Mouse (Mus musculus): ENCODE data around the gene Ostn. TPM values are rescaled to one million over a fixed set of nuclear protein-coding genes. Genes with fewer than 3 reads are reported as not detected.

Ostn gene
- polyA plus RNA-seq, 1 experiment from 2014 or later, result not detected

GRCm38 (mm10) chr16:27354464-27354863, 47.2 kb downstream of the Ostn start:
- Histone ChIP-seq H3K36me3 (no peaks in the 10 kb centered on the region), H3K9me3 (no peaks in the 10 kb centered on the region), H3K4me1 (replicated peaks) (no peaks in the 10 kb centered on the region), H3K4me3 (replicated peaks) (no peak overlapping the region), H3K4me2 (no peak overlapping the region), H3K27ac (no peak overlapping the region), H3K27me3 (no peaks in the 10 kb centered on the region), H3K9ac (replicated peaks) (no peak overlapping the region)
- WGBS, result 88% methylated on average over 2 of the region's 2 CpGs
- no peak for ATAC-seq (ENCODE audit: insufficient number of reproducible peaks, insufficient read depth, low FRiP score, low TSS enrichment, low read depth)

GRCm38 (mm10) chr16:27360059-27360458, 52.8 kb downstream of the Ostn start:
- H3K27me3 ChIP-seq, result no peaks in the 10 kb centered on the region
- no peaks in the 10 kb centered on the region for H3K4me1 ChIP-seq (replicated peaks)
- H3K9me3 ChIP-seq, result no peaks in the 10 kb centered on the region
- no peak for ATAC-seq (ENCODE audit: insufficient number of reproducible peaks, insufficient read depth, low FRiP score, low TSS enrichment, low read depth)
- no peak overlapping the region for H3K9ac ChIP-seq (replicated peaks)
- no peak overlapping the region for H3K4me3 ChIP-seq (replicated peaks)
- H3K27ac ChIP-seq, result no peak overlapping the region
- H3K4me2 ChIP-seq, result no peak overlapping the region
- WGBS, result 98% methylated on average over 1 of the region's 1 CpGs
- H3K36me3 ChIP-seq, result no peaks in the 10 kb centered on the region

- 42% methylated on average over 8 of the region's 8 CpGs for WGBS
Observed at GRCm38 (mm10) chr16:27370191-27370590, 62.9 kb downstream of the Ostn start, which contains the start of gene Uts2b. Uts2b (minus strand) TSS chr16:27370239.

GRCm38 (mm10) chr16:27370700-27371099, 63.4 kb downstream of the Ostn start:
- H3K4me1 ChIP-seq (replicated peaks), result peaks cover 8% of the 10 kb centered on the region; the same call in 1 of the 2 replicates
- ATAC-seq (ENCODE audit: insufficient number of reproducible peaks, insufficient read depth, low FRiP score, low TSS enrichment, low read depth), result no peak
- H3K9ac ChIP-seq (replicated peaks), result no peak overlapping the region
- 0 out of 2 replicates have a peak, but pooled peaks cover 5% of the 10 kb centered on the region for H3K27me3 ChIP-seq
- H3K27ac ChIP-seq, result no peak overlapping the region
- no peaks in the 10 kb centered on the region for H3K9me3 ChIP-seq
- H3K36me3 ChIP-seq, result no peaks in the 10 kb centered on the region
- 51% methylated on average over 2 of the region's 2 CpGs for WGBS
- no peak overlapping the region for H3K4me3 ChIP-seq (replicated peaks)
- H3K4me2 ChIP-seq, result no peak overlapping the region

More at GRCm38 (mm10) chr16:27370191-27370590, 62.9 kb downstream of the Ostn start, which contains the start of gene Uts2b:
- no peak for ATAC-seq (ENCODE audit: insufficient number of reproducible peaks, insufficient read depth, low FRiP score, low TSS enrichment, low read depth)
- no peak within 1 kb of the TSS for H3K9ac ChIP-seq (replicated peaks)
- H3K4me3 ChIP-seq (replicated peaks), result no peak within 1 kb of the TSS
- 0 out of 2 replicates have a peak, but pooled peaks cover 5% of the 10 kb centered on the region for H3K27me3 ChIP-seq
- H3K27ac ChIP-seq, result no peak within 1 kb of the TSS
- H3K9me3 ChIP-seq, result no peaks in the 10 kb centered on the region
- H3K4me2 ChIP-seq, result no peak within 1 kb of the TSS
- peaks cover 8% of the 10 kb centered on the region; the same call in 1 of the 2 replicates for H3K4me1 ChIP-seq (replicated peaks)
- no peaks in the 10 kb centered on the region for H3K36me3 ChIP-seq

- no peak overlapping the region for H3K27ac ChIP-seq
- no peak overlapping the region for H3K4me2 ChIP-seq
- WGBS, result 69% methylated on average over 3 of the region's 3 CpGs
- no peak overlapping the region for H3K9ac ChIP-seq (replicated peaks)
- no peak overlapping the region for H3K4me3 ChIP-seq (replicated peaks)
- H3K4me1 ChIP-seq (replicated peaks), result peaks cover 4% of the 10 kb centered on the region; the same call in 1 of the 2 replicates
- H3K27me3 ChIP-seq, result no peaks in the 10 kb centered on the region
- ATAC-seq (ENCODE audit: insufficient number of reproducible peaks, insufficient read depth, low FRiP score, low TSS enrichment, low read depth), result no peak
- no peaks in the 10 kb centered on the region for H3K9me3 ChIP-seq
- H3K36me3 ChIP-seq, result no peaks in the 10 kb centered on the region
Observed at GRCm38 (mm10) chr16:27374139-27374538, 66.8 kb downstream of the Ostn start.

- Histone ChIP-seq H3K36me3 (no peaks in the 10 kb centered on the region), H3K4me2 (no peak overlapping the region), H3K4me3 (replicated peaks) (no peak overlapping the region), H3K4me1 (replicated peaks) (0 out of 2 replicates have a peak, but pooled peaks cover under 1% of the 10 kb centered on the region), H3K27me3 (no peaks in the 10 kb centered on the region), H3K27ac (no peak overlapping the region), H3K9ac (replicated peaks) (no peak overlapping the region), H3K9me3 (no peaks in the 10 kb centered on the region)
- 92% methylated on average over 2 of the region's 2 CpGs for WGBS
- ATAC-seq (ENCODE audit: insufficient number of reproducible peaks, insufficient read depth, low FRiP score, low TSS enrichment, low read depth), result no peak
Observed at GRCm38 (mm10) chr16:27375318-27375717, 68.0 kb downstream of the Ostn start.

- H3K4me2 ChIP-seq, result no peak overlapping the region
- H3K4me1 ChIP-seq (replicated peaks), result no peaks in the 10 kb centered on the region
- no peak overlapping the region for H3K4me3 ChIP-seq (replicated peaks)
- H3K27me3 ChIP-seq, result no peaks in the 10 kb centered on the region
- H3K9ac ChIP-seq (replicated peaks), result no peak overlapping the region
- H3K9me3 ChIP-seq, result no peaks in the 10 kb centered on the region
- ATAC-seq (ENCODE audit: insufficient number of reproducible peaks, insufficient read depth, low FRiP score, low TSS enrichment, low read depth), result no peak
- no peaks in the 10 kb centered on the region for H3K36me3 ChIP-seq
- H3K27ac ChIP-seq, result no peak overlapping the region
Observed at GRCm38 (mm10) chr16:27376556-27376955, 69.3 kb downstream of the Ostn start.

GRCm38 (mm10) chr16:27382217-27382616, 74.9 kb downstream of the Ostn start:
- H3K27ac ChIP-seq, result no peak overlapping the region
- no peak overlapping the region for H3K4me2 ChIP-seq
- H3K36me3 ChIP-seq, result no peaks in the 10 kb centered on the region
- 62% methylated on average over 4 of the region's 4 CpGs for WGBS
- no peak for ATAC-seq (ENCODE audit: insufficient number of reproducible peaks, insufficient read depth, low FRiP score, low TSS enrichment, low read depth)
- H3K9me3 ChIP-seq, result no peaks in the 10 kb centered on the region
- no peak overlapping the region for H3K4me3 ChIP-seq (replicated peaks)
- no peaks in the 10 kb centered on the region for H3K27me3 ChIP-seq
- no peaks in the 10 kb centered on the region for H3K4me1 ChIP-seq (replicated peaks)
- no peak overlapping the region for H3K9ac ChIP-seq (replicated peaks)

GRCm38 (mm10) chr16:27384893-27385603, 77.8 kb downstream of the Ostn start:
- Histone ChIP-seq H3K27me3 (no peaks in the 10 kb centered on the region), H3K4me2 (no peak overlapping the region), H3K9me3 (no peaks in the 10 kb centered on the region), H3K9ac (replicated peaks) (no peak overlapping the region), H3K4me3 (replicated peaks) (no peak overlapping the region), H3K4me1 (replicated peaks) (peaks cover 4% of the 10 kb centered on the region), H3K36me3 (no peaks in the 10 kb centered on the region), H3K27ac (no peak overlapping the region)
- WGBS, result 70% methylated on average over 4 of the region's 4 CpGs
- no peak for ATAC-seq (ENCODE audit: insufficient number of reproducible peaks, insufficient read depth, low FRiP score, low TSS enrichment, low read depth)

GRCm38 (mm10) chr16:27385649-27386048, 78.4 kb downstream of the Ostn start:
- 78% methylated on average over 1 of the region's 1 CpGs for WGBS
- Histone ChIP-seq H3K9me3 (no peaks in the 10 kb centered on the region), H3K4me2 (no peak overlapping the region), H3K4me1 (replicated peaks) (peaks cover 10% of the 10 kb centered on the region), H3K27me3 (no peaks in the 10 kb centered on the region), H3K36me3 (no peaks in the 10 kb centered on the region), H3K27ac (no peak overlapping the region), H3K9ac (replicated peaks) (no peak overlapping the region), H3K4me3 (replicated peaks) (no peak overlapping the region)
- ATAC-seq (ENCODE audit: insufficient number of reproducible peaks, insufficient read depth, low FRiP score, low TSS enrichment, low read depth), result no peak

GRCm38 (mm10) chr16:27386850-27387407, 79.6 kb downstream of the Ostn start:
- whole genome bisulfite sequencing, result 76% methylated on average over 4 of the region's 4 CpGs

More at GRCm38 (mm10) chr16:27386850-27387407, 79.6 kb downstream of the Ostn start:
- Histone ChIP-seq H3K27ac (no peak overlapping the region), H3K9me3 (no peaks in the 10 kb centered on the region), H3K36me3 (no peaks in the 10 kb centered on the region), H3K4me2 (no peak overlapping the region), H3K4me3 (replicated peaks) (no peak overlapping the region), H3K9ac (replicated peaks) (no peak overlapping the region), H3K27me3 (no peaks in the 10 kb centered on the region), H3K4me1 (replicated peaks) (peaks cover 17% of the 10 kb centered on the region)
- ATAC-seq (ENCODE audit: insufficient number of reproducible peaks, insufficient read depth, low FRiP score, low TSS enrichment, low read depth), result no peak
